Mouse (Mus musculus): ENCODE data around the gene Orc4. TPM values are rescaled to one million over a fixed set of nuclear protein-coding genes. Genes with fewer than 3 reads are reported as not detected.
"Not testable (repeated sequence)": the region's sequence is repeated elsewhere in the genome, so short reads cannot be mapped to it uniquely, and the experiment has no call there.

Gene Orc4
- 71.3 and 73.0 TPM in 2 replicates for total RNA-seq (2015; ENCODE audit: low replicate concordance)
- 33.1 and 36.5 TPM in 2 replicates for total RNA-seq (2017; ENCODE audit: low replicate concordance)

DNA sequence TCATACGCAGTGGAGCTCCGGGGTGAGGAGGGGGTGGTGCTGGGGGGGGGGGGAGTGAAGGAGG lies at the start of gene Orc4:
Gene Orc4 (minus strand): TSS at position 26 of the 64 bp plus-strand sequence.
- no peak for ATAC-seq (replicated peaks; ENCODE audit: low FRiP score, poor library complexity, severe bottlenecking)

DNA sequence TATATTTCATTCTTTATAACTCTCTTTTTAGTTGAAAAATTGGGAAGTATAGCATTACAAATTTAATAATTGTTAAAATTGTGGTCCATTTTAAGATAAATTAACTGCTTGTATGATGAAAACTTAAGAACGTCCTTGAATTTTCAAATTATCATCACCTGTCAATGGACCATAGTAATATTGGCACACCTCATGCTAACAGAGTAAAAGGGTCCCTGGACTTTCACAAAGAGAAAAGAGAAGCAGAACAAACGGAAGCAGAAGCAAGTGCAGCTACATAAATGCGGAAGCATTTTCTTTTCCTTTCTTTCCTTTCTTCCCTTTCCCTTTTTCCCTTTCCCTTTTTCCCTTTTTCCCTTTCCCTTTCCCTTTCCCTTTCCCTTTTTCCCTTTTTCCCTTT lies 40.2 kb upstream of the Orc4 start:
- no peak for ATAC-seq (replicated peaks; ENCODE audit: low FRiP score, poor library complexity, severe bottlenecking)

DNA sequence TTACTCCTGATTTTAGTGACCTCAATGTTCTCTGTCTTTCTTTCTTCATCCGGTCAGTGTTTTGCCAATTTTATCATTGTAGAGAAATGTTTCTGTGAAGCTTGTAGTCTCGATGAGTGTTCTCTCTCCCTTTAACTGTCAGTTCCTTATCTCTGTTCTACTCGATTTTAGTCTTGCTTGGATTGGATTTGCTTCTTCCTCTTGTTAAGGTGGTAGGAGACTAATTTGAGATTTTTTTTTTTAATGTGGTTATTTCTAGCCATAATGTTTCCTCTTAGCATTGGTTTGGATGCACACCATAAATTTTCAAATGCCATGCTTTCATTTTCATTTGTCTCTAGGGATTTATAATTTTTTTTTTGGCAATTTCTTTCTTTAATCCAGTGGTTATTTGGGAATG lies 28.8 kb upstream of the Orc4 start:
- no peak for ATAC-seq (replicated peaks; ENCODE audit: low FRiP score, poor library complexity, severe bottlenecking)

DNA sequence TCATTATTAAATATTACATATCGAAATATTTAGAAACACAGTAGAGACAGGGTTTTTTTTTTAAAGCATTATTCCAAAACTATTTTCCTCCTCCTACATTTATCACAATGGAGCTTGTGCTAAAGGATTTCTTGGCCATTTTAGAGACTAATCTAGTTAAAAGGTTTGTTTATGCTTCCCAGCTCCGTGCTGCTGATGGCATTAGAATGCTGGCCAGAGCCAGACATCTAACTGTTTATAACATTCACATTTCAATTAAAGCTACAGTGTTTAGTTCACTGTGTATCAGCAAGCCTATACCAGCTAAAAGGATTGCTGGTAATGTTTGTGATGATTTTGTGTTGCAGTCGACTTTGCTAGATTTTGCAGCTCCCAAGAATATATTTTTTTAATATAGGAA lies 6.5 kb upstream of the Orc4 start:
- ATAC-seq (replicated peaks; ENCODE audit: low FRiP score, poor library complexity, severe bottlenecking), result no peak

DNA sequence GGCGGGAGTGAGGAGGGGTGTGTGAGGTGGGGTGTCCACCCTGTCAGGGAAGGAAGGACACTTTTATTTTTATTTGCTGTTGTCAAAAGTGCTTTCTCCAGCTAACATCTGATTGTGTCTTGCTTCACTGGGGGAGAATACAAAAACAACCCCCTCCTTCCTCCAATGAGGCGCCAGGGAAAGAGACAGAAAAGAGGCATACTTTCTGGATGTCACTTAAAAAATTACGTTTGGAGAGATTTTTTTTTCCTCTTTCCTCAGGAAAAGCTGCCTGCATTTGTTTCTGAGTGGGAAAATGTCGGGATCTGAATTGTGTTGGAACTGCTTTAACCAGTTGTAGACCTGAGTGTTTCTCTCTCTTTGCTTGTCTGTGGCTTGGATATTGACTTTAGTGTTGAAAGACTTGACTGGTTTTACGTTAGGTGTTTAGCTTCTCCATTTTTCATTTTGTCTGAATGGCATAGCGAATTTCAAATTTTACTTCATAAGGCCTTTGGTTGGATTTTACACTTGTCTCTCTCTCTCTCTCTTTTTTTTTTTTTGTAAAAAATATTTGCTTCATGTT lies 321 bp upstream of the Orc4 start:
- ATAC-seq (replicated peaks; ENCODE audit: low FRiP score, poor library complexity, severe bottlenecking), result no peak

DNA sequence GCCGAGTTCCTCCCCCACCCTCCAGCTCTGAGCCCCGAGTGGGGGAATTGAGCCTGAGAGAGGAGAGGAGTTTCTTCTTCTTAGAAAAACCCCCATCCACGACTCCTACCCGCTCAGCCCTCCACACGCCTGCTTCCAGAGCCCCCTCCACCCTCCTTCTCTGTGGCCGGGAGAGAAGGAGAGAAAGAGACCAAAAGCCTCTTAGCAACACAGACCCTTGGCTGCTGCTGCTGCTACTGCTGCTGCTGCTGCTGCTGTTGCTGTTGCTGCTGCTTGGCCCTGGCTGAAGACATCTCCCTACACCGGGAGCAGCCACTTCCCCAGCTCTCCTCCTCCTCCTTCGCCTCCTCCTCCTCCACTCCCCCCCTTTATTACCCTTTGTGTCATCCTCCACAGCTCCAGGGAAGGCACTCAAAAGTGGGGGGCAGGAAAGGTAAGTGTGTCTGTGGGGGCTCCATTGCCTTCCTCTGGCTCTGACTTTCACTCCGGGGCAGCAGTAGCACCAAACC lies 280 bp downstream of the Orc4 start:
- ATAC-seq (replicated peaks; ENCODE audit: low FRiP score, poor library complexity, severe bottlenecking), result peak; percentile 36

DNA sequence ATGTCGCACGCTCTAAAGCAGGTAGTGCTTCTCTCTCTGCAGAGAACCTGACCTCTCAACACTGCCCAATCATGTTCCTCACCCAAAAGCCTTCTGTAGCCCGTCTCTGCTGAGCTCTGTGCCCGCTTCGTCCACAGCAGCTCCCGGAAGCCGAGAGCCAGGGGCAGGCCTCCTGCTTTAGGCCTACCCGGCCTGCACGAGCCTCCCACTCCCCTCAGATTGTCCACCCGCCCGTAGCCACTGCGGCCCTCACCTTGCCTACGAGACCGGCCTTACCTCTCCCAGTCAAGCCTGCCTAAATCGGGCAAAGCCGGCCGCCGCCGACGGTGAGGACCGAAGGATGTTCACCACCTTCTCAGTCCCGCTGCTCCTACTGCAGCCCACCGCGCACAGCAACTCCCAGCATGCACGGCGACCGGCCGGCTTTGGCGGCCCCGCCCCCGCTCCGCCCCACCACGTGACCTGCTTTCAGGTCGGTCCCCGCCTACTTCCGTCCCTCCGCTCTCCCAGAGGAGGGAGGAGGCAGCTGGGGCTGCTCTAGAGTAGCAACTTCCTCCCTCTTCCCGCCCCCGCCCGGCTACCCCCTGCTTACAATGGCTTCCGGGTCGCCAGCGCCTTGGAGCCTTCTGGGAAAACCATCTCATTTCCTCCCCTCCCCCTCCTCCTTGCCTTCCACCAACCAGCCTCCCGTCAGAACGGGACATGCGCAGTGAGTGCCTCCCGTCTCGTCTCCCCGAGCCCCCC lies 1.1 kb downstream of the Orc4 start, which contains the start of gene Mbd5:
Gene Mbd5 (plus strand): TSS at position 668 of the 744 bp plus-strand sequence.
- ATAC-seq (replicated peaks; ENCODE audit: low FRiP score, poor library complexity, severe bottlenecking), result peak; percentile 91

DNA sequence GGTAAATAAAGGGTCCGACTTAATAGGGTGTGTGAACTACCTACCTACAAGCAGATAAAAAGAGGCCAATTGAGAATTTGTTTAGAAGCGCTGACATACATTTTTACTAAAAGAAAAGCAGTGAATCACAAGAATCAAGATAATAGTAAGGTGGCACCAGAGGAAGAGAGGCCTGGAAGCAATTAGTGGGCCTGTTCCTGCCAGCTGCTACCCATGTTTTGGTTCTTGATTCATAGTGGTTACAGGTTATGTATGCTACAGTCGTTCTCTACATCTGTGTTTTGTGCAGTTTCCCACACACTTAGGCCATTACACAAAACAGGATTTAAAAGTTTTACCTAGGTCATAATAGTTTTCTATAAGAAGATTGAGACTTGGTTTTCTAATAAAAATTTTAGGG lies 2.3 kb downstream of the Orc4 start:
- no peak for ATAC-seq (replicated peaks; ENCODE audit: low FRiP score, poor library complexity, severe bottlenecking)

DNA sequence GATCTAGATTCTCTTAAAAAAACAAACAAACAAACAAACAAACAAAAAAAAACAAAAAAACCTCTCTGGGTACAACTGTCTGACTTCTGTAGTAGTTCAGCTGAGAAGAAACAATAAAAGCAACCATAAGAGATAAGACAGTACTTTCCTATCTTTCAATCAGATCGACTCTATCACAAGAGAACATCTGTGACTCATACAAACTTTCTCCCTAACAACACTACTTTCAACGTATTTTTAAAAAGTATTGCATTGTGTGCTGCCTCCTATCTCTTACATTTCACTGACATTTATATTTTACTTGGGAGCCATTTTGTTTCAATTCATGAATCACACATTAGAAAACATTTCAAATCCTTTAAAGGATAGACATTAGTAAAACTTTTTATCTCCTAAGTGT lies 15.0 kb downstream of the Orc4 start:
- ATAC-seq (replicated peaks; ENCODE audit: low FRiP score, poor library complexity, severe bottlenecking), result no peak

DNA sequence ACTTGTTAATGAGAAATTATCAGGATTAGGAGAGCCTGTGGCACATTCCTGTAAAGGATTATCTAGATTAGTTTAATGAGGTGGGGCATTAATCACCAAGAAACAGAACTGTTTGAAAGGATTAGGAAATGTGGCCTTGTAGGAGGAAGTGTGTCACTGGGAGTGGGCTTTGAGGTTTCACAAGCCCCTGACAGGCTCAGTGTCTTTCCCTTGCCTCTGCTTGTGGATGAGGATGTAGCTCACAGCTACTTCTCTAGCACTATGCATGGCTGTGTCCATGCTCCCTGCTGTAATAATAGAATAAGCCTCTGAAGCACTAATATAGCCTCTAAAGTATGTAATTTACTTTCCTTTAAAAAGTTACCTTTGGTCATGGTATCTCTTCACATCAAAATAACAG lies 34.2 kb downstream of the Orc4 start:
- no peak for ATAC-seq (replicated peaks; ENCODE audit: low FRiP score, poor library complexity, severe bottlenecking)

DNA sequence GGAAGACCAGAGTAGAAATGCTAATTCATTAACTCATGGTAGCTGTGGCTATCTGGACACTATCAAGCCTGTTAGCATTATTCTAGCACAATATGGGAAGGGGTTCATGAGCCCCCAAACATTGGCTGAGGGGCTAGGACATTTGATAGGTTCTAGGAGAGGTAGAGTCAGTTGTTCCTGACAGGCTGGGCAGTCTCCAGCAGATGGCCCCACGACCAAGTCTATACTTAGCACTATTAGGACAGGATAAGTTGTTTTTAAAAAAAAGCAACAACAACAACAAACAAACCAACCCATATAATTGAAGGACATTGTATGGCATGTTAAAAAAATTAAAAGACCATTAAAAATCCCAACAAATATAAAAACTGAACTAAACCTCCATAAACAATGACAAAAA lies 35.9 kb downstream of the Orc4 start:
- ATAC-seq (replicated peaks; ENCODE audit: low FRiP score, poor library complexity, severe bottlenecking), result no peak

DNA sequence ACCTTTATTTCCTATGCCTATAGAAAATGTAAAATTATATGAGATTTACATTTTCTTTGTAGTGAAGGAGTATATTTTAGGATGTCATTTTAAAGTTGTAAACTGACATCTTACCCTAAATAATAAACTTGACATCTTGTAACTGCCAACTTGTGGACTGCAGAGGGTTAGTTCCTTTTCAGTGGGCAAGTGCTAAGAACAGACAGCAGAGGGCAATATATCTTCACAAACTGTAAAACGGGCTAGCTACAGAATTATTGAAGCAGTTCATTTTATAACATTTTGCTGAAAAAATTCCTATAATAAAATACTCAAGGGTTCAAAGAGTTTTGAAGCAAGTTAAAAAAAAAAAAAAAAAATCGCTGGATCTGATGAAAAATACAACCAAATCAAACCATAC lies 41.2 kb downstream of the Orc4 start:
- no peak for ATAC-seq (replicated peaks; ENCODE audit: low FRiP score, poor library complexity, severe bottlenecking)

DNA sequence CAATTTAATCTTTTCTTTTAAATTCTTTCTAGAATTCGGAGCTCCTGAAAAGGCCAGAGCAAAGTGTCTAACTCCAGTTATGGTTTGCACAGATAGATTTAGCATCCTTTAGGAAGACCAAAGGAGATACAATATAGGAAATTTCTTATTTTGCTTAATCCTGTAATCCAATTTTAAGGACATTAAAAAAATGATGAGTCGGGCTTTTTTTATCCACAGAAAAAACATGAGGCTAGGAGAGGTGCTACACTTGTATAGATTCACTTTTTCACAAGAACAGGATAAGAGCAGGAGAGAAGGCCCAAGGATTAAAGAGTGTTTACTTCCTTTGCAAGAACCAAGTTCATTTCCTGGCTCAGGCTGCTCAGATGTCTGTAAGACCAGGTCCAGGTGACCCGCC lies 54.9 kb downstream of the Orc4 start:
- ATAC-seq (replicated peaks; ENCODE audit: low FRiP score, poor library complexity, severe bottlenecking), result no peak

DNA sequence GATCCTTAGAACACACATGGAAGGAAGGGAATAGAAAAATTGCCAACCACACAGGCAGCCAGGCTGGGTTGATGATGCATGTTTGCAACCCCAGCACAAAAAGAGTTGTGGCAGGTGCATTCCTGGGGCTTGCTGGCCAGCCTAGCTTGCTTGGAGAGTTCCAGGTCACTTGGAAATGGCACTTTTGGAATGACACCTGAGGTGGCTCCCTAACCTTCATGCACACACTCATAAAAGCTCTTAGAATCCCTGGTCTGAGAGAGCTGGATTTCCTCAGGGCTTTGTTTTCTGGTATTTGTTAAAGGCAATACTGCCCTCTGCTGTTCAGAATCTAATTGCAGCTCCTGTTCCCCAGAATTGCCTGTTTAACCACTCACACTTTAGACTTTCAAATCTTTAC lies 64.1 kb downstream of the Orc4 start:
- ATAC-seq (replicated peaks; ENCODE audit: low FRiP score, poor library complexity, severe bottlenecking), result no peak

DNA sequence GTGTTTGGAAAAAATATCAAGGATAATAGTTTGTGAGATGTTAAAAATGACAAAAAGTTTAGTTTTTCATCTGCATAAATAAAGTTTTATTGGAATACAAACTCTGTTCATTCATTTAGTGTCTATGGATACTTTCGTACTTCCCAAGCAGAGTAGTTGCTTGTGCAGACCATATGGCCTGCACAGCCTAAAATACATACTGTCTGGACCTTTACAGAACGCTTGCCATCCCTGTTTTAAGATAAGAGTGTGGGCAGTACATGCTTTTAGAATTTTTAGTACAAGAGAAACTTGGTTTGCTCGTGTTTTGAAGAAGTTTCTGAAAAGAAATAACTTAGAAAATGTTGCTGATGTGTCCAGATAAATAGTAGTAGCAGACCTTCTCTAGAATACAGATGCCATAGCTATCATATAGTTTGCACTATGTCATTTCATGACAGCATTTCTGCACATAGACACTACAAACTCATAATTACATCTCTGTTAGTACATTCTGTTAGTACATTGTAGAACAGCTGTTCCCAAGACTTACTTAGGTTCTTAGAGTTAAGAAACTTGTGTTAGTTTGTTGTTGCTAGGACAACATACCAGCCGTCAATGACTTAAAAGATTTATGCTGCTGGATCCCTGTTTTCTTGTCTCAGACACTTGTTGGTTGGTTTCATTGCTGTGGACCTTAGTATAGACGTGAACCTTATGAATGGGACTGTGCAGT lies 81.7 kb downstream of the Orc4 start:
- no peak for ATAC-seq (replicated peaks; ENCODE audit: low FRiP score, poor library complexity, severe bottlenecking)

DNA sequence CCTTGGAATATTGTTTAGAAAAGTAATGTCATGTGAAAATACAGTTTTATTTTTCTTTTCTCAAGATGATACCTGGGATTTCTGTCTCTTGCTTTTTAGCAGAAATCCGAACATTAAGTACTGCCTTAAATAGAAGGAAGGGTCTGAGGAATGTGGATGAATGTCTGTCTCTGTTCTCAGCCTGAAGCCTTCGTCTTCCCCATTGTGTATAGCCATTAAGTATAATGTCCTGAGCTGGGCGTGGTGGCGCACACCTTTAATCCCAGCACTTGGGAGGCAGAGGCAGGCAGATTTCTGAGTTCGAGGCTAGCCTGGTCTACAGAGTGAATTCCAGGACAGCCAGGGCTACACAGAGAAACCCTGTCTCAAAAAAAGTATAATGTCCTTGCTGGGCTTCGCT lies 84.5 kb downstream of the Orc4 start:
- ATAC-seq (replicated peaks; ENCODE audit: low FRiP score, poor library complexity, severe bottlenecking), result not testable (repeated sequence)

Other genes starting within 250 kb of the Orc4 start
- gene Acvr2a, start 136.2 kb downstream of the Orc4 start, total RNA-seq (2015; ENCODE audit: low replicate concordance), result 0.84 TPM in 1 of 2 replicates, not detected in the other
- gene Acvr2a, start 136.2 kb downstream of the Orc4 start, total RNA-seq (2017; ENCODE audit: low replicate concordance), result 0.60 and 2.6 TPM in 2 replicates
- gene Mbd5, start 769 bp downstream of the Orc4 start, total RNA-seq (2015; ENCODE audit: low replicate concordance), result 20.3 and 51.3 TPM in 2 replicates
- 12.9 and 32.1 TPM in 2 replicates for gene Mbd5, start 769 bp downstream of the Orc4 start, total RNA-seq (2017; ENCODE audit: low replicate concordance)

Data from erythroblast, adult 5-6 weeks (primary cell).